Mouse (Mus musculus): Measurements from ENCODE around the gene Kif24. TPM values are rescaled to one million over a fixed set of nuclear protein-coding genes. Genes with fewer than 3 reads are reported as not detected.

The Kif24 gene
- 1 to 10 TPM; 5.3 to 5.4 TPM for total RNA-seq (2021)
- long read RNA-seq, experiment 1, partial matches to known transcripts = 1 of 1 reads
- long read RNA-seq, experiment 1, other reads (novel, unspliced or antisense) = 0 of 1 reads
- long read RNA-seq, experiment 2, partial matches to known transcripts = 1 of 2 reads
- long read RNA-seq, experiment 2, other reads (novel, unspliced or antisense) = 1 of 2 reads

DNA sequence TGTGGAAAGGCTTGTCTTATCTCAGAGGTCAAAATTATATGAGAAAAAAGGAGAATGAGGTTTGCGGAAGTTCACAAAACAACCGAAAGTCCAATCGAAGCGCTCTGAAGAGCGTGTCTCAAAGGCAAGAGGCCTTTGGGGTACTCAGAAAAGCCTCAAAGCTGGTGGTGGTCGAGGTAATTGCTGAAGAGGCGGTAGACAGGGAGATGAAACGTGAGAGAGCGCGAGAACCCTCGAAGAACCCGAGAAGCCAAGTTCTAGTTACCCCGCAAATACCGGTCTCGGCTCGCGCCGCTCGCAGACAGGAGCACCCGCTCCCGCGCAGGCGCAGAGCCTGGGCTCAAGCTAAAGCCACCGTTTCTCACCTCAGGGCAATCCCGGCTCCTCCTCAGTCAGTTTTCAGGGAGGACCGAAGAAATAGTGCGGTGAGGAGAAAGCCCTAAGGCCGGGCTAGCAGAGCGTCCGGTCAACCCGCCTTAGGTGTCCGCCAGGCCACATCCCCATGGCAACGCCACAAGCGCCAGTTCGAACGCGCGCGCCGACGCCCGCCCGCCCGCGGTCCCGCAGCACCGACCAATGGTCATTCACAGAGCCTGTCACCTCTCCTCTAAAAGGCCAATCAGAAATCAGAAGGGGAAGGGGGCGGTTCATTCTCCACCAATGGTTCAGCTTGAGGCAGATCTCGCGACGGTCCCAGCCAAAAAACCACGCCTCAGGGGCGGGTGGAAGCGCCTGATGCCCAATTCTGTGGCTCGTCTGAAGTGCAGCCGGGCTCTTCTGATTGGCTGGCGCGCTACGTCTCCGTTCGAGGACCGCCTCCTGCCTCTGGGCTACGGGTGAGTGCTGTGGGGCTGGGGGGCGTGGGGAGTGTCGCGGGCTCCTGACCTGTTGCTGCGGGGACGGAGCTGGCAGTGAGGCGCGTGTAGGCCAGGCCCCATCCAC, at the start of gene Kif24, which contains the start of gene Nudt2:
TSS of gene Kif24 (minus strand) at position 543 of the 942 bp plus-strand sequence.
TSS of gene Nudt2 (plus strand) at position 807 of the 942 bp plus-strand sequence.
- peak; percentile 84 to 97 for DNase-seq (ENCODE audit: low spot score in 2 of 2)

DNA sequence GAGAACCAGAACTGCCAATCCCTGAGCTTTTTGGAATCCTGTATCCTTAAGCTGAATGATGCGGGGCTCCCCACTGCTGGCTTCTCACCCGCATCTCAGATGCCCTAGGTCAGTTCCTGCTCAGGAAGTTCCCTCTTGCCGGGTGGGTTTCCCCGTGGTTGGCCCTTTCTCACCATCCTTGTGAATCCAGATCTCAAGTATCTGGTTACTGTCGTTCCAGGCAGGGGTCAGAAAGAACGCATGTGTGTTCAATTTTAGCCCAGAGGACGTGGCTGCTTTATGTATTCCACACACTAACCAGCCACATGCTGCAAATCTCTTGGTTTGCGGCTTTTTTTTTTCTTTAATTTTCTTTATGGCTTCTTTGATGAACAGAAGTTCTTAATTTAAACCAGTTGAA, 49.0 kb upstream of the Kif24 start:
- DNase-seq (ENCODE audit: low spot score in 2 of 2) = no peak

DNA sequence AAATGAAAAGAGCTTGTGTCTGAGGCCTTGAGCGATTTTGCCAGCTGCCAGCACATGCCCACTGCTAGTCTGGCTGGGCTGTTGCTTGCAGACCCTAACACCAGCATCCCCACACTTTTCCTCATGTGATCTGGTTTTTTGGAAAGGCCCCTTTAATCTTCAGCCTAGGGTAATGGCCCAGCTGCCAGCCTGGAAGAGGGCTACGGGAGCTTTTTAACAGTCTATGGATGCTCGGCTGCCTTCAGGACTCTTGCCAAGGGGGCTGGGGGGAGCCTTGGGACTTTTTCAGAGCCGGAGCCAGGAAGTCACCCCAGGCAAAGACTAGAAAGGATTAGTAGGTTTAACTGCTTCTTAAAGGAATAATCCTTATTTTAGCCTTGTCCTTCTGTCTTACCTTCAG, 48.6 kb upstream of the Kif24 start:
- DNase-seq (ENCODE audit: low spot score in 2 of 2) = no peak

DNA sequence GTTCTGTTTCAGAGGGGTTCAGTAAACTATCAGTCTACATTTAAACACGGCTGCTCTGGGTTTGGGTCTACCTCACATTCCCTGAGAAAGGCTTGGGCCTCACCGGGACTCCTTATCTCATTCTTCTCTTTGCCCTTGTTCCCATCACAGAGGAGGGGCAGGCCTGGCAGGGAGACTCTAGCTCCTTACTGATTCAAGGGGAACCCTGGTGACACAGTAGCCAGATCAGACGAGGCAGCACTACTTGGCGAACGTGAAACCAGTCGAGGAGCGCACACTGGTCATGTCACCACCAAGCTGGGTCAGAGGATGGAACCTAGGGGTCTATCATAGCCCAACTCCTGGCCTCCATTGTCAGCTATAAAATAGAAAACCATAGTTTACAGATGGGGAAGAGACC, 43.3 kb upstream of the Kif24 start:
- no peak for DNase-seq (ENCODE audit: low spot score in 2 of 2)

DNA sequence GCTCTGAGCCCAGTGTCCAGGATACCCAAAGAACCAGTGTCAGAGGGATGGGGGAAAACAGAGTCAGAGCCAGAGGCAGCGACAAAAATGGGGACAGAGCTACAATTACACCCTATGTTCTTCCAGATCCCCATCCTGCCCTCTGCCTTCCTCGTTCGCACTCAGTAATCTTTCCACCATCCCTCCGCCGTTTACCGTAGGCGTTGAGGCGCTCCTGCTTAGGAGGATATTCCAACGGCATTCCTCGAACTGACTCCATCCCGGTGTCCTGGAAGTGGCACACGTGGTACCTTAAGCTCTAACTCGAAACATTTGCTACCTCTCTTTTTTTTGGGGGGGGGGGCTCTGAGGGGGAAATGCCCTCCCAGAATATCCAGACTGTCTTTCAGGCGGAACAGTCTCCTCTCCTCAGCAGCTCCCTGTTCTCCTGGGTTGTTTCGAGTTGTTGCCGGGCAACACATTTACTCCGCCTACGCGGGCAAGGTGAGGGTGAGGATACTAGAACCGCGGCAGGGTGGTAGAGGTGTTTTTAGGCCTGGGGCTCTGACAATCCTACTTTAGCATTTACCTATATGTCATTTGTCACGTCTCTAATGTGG, 42.7 kb upstream of the Kif24 start:
- no peak for DNase-seq (ENCODE audit: low spot score in 2 of 2)

DNA sequence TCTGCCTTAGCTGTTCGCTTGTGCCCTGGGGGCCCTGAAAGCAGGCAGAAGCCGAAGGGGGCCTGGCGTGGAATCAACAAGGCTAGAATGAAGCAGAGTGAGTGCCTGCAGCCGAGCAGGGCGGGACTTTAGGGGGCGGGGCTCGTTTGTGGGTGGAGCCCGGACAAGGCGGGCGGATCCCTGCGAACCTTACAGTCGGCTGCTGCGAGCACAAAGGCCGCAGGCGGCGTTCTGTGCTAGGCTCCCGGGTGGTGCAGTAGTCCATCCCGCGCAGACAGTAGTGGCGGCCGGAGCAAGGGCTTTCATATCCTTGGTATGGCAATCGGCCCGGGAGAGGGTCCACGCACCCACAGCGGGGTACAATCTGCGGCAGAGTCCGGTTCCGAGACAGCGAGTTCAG, 42.2 kb upstream of the Kif24 start:
- DNase-seq (ENCODE audit: low spot score in 2 of 2) = peak; percentile 64 to 86

DNA sequence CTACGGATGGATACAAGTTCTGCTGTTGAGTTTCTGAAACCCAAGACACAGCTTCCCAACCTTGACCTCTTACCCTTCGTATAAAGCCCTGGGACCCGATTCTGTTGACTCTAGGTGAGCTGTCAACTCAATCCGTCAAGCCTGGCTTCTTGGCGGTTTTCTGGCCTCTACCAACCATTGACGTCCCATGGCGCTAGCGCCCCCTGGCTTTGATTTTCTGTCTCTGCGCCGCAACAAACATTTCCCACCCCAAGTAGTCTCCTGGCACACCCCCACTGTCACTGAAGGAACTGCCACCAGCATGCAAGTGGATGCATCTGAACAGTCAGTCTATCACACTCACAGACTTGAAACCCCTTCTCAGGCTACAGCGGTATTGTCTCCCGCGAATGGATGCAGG, 41.5 kb upstream of the Kif24 start:
- peak in 1 of 2 experiments; percentile 72 for DNase-seq (ENCODE audit: low spot score in 2 of 2)

DNA sequence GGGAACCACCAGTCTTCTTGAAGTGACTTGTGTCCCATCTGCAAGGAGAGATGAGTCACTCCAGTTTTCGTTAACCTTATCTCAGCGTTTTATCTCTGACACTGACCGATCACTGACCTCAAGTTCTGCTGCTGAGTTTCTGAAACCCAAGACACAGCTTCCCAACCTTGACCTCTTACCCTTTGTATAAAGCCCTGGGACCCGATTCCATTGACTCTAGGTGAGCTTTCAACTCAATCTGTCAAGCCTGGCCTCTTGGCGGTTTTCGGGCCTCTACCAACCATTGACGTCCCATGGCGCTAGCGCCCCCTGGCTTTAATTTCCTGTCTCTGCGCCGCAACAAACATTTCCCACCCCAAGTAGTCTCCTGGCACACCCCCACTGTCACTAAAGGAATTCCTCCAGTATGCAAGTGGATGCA, 40.5 kb upstream of the Kif24 start:
- no peak for DNase-seq (ENCODE audit: low spot score in 2 of 2)

DNA sequence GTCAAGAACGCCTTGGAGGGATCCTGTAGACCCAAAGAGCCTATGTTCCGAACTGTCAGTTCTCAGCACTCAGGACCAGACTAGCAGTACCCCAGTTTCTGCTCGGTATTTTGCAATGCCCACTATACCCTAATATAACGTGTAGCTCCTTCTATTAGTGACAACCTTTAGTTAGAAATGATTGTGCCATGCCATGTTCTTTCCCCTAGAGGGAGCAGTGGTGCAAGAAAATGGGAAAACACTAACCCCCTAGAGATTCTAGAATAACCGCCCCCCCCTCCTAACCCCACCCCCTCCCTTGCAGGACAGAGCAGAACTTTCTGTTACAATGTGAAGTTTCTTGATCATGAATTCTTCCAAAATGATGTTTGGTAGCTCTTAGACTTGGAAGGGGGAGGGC, 39.6 kb upstream of the Kif24 start:
- no peak for DNase-seq (ENCODE audit: low spot score in 2 of 2)

DNA sequence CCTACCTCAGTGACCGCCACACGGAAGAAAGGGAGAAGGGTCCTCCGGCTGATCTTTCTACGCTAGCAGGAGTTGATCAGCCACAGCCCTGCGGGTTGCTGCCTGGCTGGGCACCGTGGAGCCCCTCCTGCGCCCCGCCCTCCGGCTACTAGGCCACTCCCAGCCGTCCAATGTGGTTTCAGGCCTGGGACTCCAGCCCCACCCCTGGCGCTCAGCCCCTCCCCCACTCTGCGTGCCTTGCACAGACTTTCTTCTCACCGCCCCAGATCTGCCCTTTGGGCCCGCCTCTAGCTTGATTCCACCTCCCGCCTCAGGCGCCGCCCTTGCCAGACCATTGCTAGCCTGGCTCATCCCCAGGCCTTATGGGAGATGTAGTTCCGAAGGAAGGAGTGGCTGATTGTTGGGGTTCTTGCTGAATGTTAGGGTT, 38.3 kb upstream of the Kif24 start, which contains the start of gene AI464131:
TSS of gene AI464131 (minus strand) at position 91 of the 427 bp plus-strand sequence.
- peak; percentile 99 for DNase-seq (ENCODE audit: low spot score in 2 of 2)

DNA sequence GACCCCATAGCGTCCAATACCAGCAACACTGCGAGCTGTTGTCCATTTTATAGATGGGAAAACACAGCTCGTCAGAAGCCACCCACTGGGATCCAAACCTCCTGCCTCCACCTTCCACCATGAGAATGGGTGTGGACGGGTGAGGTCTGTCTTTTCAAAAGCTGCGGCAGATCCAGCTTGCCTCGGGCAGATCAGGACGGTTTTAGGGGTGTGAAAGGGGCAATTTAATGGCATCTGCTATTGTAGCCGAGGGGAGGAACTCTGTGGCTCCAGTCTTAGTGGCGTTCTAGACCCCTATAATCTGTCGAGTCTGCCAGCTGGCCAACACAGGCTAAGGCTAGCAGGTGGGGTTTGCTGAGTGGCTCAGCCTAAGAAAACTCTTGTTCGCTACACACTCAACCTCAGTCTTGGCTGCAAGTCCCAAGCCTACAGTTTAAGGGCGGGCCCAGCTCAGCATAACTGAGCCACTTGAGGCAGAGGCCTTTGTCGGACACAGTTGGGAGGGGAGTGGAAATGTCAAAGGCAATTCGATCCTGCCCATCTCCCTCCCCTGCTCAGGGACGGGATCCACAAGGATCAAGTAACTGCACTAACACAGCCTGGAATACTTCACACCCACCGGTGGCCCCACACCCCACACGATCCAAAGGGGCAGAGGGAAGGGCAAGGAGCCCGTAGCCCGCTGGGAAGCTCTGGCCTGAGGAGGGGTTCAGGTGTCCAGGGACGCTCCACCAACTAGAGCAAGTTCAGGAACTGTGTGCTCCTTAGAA, 37.7 kb upstream of the Kif24 start:
- DNase-seq (ENCODE audit: low spot score in 2 of 2) = peak in 1 of 2 experiments; percentile 50

DNA sequence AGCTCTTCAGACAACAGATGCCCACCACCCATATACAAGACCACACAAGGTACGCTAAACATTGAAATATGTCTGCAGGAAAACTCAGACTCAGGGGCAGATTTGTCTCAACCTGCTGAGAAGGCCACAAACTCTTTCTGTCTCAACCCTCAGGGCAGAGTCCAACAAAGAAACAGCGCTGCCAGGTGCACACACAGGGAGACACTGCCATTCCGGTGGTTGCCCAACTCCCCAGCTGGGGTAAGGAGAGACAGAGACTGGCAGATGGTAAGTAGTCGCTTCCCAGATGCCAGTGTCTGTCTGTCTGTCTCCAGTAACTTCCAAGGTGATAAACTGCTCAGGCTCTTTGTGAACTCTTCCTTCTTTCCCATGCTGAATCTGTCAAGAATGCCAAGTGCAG, 36.1 kb upstream of the Kif24 start:
- DNase-seq (ENCODE audit: low spot score in 2 of 2) = no peak

DNA sequence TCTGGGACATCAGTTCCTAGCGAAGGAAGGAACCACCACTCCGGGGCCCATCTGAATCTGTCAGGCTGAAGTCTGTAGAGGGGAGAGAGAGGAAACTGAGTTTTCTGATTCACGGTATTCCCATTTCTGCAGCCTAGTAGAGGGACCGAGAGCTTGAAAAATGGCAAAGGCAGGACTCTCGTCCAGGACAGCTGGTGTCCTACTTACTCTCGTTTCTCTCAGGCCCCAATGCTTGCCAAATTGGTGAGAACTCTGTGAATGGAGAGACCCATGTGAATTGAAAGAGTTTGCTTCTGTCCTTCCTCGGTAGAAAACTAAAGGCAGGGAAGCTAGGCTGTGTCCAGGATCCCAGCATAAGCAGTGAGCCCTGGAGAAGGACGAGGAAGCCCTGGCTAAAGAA, 34.9 kb upstream of the Kif24 start:
- no peak for DNase-seq (ENCODE audit: low spot score in 2 of 2)

DNA sequence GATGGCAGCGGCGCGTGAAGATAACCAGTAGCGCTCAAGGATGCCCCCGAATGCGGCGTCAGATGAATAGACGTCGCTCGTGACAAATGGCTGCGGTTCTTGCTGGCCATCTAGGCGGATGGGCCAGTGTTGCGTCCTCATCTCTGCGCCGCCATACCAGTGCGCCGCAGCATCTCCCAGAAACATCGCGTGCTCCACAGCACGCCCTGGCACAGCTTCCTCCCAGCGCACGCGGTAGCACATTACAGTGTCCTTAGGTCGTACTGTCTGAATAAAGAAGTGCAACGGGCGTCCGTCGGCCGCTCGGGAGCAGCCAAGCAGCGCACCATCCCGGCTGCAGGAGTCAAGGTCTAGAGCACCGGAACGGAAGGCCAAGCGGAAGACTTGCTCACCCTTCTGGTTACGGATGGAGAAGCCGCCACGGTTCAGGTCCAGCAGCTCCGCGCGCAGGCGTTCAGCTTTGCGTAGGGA, 34.3 kb upstream of the Kif24 start:
- no peak for DNase-seq (ENCODE audit: low spot score in 2 of 2)

DNA sequence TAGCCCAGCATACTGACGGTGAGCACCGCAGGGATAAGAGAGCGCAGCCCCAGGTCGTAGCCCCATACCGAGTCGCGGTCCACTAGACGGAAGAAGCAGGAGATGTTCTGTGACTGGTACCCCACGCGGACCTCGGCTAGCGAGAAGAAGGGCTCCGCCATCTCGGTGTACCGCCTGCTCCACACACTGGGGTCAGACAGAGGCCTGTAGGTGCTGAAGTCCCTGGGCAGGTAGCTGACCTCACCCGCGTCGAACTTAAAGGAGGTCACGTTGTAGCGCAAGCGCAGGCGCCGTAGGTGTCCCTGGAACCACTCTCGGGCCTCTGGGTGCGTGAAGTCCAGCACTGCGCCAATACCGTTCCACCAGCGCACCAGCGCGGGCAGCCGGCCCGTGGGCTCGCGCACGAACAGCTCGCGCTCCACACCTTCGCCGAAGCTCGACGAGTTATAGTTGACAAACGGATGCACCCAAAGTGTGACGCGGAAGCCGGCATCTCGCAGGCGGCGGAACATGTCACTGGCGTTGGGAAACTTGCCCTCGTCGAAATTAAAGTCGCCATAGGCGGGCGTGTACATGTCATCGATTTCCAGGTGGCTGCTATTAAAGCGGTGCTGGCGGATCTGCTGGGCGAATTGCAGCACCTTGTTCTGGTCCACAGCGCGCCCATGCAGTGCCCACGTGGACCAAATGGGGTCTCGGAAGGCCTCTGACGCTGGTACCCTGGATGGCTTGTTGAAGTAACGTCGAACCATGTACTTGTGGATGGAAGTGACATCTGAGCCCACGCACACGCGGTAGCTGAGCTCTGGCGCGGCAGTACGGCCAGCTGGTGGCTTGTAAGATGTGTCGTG, 33.5 kb upstream of the Kif24 start:
- DNase-seq (ENCODE audit: low spot score in 2 of 2) = no peak

DNA sequence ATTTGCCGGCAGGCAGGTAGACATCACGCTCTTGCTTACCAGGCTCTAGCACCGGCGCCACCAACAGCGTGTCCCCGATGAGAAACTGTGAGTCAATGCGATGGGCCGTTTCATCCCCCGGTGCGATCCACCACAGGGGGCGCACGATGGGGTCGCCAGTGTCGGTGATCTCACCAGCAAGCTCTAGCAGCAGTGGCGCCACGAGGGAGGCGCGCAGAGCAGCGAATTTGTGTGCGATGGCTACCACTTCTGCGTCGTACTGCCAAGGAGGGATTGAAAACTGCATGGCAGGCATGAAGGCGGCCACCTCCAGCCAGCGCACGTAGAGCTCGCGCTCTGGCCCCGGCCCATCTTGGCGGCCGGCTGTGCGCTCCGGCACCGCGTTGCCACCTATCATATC, 32.9 kb upstream of the Kif24 start:
- no peak for DNase-seq (ENCODE audit: low spot score in 2 of 2)

DNA sequence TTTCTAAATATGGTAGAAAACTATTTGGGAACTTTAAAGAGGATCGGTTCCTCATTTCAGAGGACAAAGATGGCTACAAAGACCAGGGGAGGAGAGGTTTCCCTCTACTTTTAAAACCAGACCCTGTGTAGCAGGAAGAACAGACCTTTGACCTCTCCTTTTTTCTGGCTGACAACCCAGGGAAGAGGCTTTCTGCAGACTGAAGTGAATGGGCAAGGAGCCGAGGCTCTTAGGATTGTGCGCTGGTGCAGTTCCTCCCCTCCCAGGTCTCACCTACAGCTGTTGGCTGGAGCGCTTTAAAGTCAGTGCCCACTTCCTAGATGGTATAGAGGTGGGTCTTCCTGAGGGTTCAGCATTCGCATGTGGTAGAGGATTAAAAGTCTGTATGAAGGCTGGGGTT, 32.4 kb upstream of the Kif24 start:
- DNase-seq (ENCODE audit: low spot score in 2 of 2) = no peak

DNA sequence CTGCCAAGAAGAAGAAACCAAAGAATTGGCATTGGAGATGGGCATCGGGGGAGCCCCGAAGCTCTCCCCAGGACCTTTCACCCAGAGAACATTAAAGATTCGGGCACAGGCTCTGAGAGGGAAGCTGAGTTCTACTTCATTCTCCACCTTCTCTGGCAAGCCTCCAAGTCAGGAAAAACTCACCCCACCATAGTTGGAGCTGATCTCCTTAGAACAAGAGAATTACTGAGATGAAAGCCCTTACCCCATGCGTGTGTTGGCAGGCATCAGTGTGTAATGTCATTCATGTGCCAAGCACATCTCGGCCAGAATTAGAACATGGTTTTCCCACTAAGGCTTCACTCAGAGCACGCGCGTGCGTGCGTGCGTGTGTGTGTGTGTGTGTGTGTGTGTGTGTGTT, 31.2 kb upstream of the Kif24 start:
- DNase-seq (ENCODE audit: low spot score in 2 of 2) = no peak

DNA sequence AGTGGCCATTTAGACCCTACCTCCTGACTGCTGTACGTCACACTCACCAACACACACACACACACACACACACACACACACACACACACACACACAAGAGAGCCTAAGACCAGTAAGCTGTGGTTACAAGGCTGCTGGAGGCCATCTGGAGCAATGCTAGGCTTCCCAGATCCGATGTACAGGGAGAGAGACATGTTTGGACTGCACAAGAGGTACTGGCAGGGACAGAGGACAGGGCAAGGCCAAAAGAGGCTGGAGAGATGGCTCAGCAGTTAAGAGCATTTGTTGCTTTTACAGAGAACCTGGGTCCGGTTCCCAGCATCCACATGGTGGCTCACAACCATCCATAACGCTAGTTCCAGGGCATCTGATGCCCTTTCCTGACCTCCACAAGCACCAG, 30.4 kb upstream of the Kif24 start:
- DNase-seq (ENCODE audit: low spot score in 2 of 2) = no peak

DNA sequence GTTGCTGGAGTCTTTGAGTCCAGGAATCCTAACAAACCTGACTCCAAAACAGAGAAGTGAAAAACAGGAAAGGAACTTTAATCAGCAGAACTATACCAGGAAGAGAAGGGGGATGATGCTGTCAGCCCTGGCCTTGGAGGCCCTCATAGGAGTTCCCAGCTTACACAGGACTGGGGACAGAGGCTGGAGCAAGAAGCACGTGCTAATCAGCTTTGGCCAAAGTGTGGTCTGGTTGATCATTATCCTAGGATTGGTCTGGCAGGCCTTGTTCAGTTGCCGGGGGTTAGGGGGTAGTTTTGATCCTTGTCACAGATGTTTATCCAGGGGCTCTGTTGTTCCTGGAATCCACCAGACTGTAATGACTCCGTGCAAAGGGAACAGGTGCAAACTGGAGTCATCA, 29.7 kb upstream of the Kif24 start:
- DNase-seq (ENCODE audit: low spot score in 2 of 2) = no peak

All from gastrocnemius, postnatal 4 days (tissue).